Mouse (Mus musculus) right cerebral cortex, postnatal 25 days (tissue): ENCODE data around the gene Huwe1.
A peak's percentile ranks its signal among the peaks of the same experiment; 100 is the strongest.

Source experiments
- DNase-seq: peaks from one replicate; pipeline ENCODE4 v3.0.0; 2022

Huwe1 gene

GRCm38 (mm10) chrX:151800701-151801511 is at the start of gene Huwe1:
Huwe1 (plus strand) TSS chrX:151800807.
- DNase-seq: peak; percentile 74

- DNase-seq: no peak
Observed at GRCm38 (mm10) chrX:151780348-151780747, 20.3 kb upstream of the Huwe1 start.

GRCm38 (mm10) chrX:151782939-151783338 is 17.7 kb upstream of the Huwe1 start:
- DNase-seq: no peak

- DNase-seq: no peak
Observed at GRCm38 (mm10) chrX:151792766-151793165, 7.8 kb upstream of the Huwe1 start.

- no peak for DNase-seq
Observed at GRCm38 (mm10) chrX:151797970-151798369, 2.6 kb upstream of the Huwe1 start.

- no peak for DNase-seq
Observed at GRCm38 (mm10) chrX:151802328-151802955, 1.8 kb downstream of the Huwe1 start.

GRCm38 (mm10) chrX:151802956-151803776 is 2.6 kb downstream of the Huwe1 start:
- DNase-seq: peak; percentile 91

- peak; percentile 19 for DNase-seq
Observed at GRCm38 (mm10) chrX:151803777-151804101, 3.1 kb downstream of the Huwe1 start.

GRCm38 (mm10) chrX:151804388-151804787 is 3.8 kb downstream of the Huwe1 start:
- DNase-seq: no peak

GRCm38 (mm10) chrX:151811481-151811880 is 10.9 kb downstream of the Huwe1 start:
- no peak for DNase-seq

- no peak for DNase-seq
Observed at GRCm38 (mm10) chrX:151813656-151814055, 13.0 kb downstream of the Huwe1 start.

GRCm38 (mm10) chrX:151817712-151818111 is 17.1 kb downstream of the Huwe1 start:
- DNase-seq: no peak

GRCm38 (mm10) chrX:151828971-151829370 is 28.4 kb downstream of the Huwe1 start:
- no peak for DNase-seq

- no peak for DNase-seq
Observed at GRCm38 (mm10) chrX:151831260-151831659, 30.7 kb downstream of the Huwe1 start.

- no peak for DNase-seq
Observed at GRCm38 (mm10) chrX:151832982-151833381, 32.4 kb downstream of the Huwe1 start.

GRCm38 (mm10) chrX:151859436-151859835 is 58.8 kb downstream of the Huwe1 start:
- no peak for DNase-seq

GRCm38 (mm10) chrX:151910692-151911091 is 110.1 kb downstream of the Huwe1 start:
- no peak for DNase-seq

GRCm38 (mm10) chrX:151912267-151912666 is 111.7 kb downstream of the Huwe1 start:
- no peak for DNase-seq

GRCm38 (mm10) chrX:151929390-151929789 is 128.8 kb downstream of the Huwe1 start:
- no peak for DNase-seq

- no peak for DNase-seq
Observed at GRCm38 (mm10) chrX:151938852-151939251, 138.2 kb downstream of the Huwe1 start.

- no peak for DNase-seq
Observed at GRCm38 (mm10) chrX:151946986-151947385, 146.4 kb downstream of the Huwe1 start.

GRCm38 (mm10) chrX:151947781-151948180 is 147.2 kb downstream of the Huwe1 start:
- no peak for DNase-seq

GRCm38 (mm10) chrX:151950231-151950630 is 149.6 kb downstream of the Huwe1 start:
- no peak for DNase-seq

GRCm38 (mm10) chrX:151951181-151951580 is 150.6 kb downstream of the Huwe1 start:
- DNase-seq: no peak
